Mouse (Mus musculus) myocyte (in vitro differentiated cells): Measurements from ENCODE around the gene Sh3bp4. TPM values are rescaled to one million over a fixed set of nuclear protein-coding genes. Genes with fewer than 3 reads are reported as not detected.

ENCODE experiments used
- H3K27me3 ChIP-seq: one replicate; pipeline ENCODE4 v1.6.1; 2011; ENCODE audit not compliant: control insufficient read depth, insufficient read depth, insufficient read length
- H3K36me3 ChIP-seq: one replicate; pipeline ENCODE4 v1.6.1; 2011; ENCODE audit not compliant: control insufficient read depth, insufficient read depth
- H3K4me2 ChIP-seq: one replicate; pipeline ENCODE4 v1.6.1; 2011; ENCODE audit warnings: low read depth, control low read depth
- H3K4me3 ChIP-seq: one replicate; pipeline ENCODE4 v1.5.1; 2011; ENCODE audit warnings: mild to moderate bottlenecking, control low read depth, moderate library complexity
- H3K79me2 ChIP-seq: one replicate; pipeline ENCODE4 v1.6.1; 2011; ENCODE audit not compliant: control insufficient read depth, insufficient read depth
- H3ac ChIP-seq: one replicate; pipeline ENCODE4 v1.6.1; 2011; ENCODE audit not compliant: control insufficient read depth, insufficient read length
- CEBPB ChIP-seq: IDR thresholded peaks from 2 replicates; pipeline ENCODE4 v1.6.1; 2011; ENCODE audit warnings: mild to moderate bottlenecking, moderate library complexity; ENCODE audit not compliant: poor library complexity, insufficient read depth, severe bottlenecking
- E2F4 ChIP-seq: IDR thresholded peaks from one replicate; pipeline ENCODE4 v1.6.1; 2011; ENCODE audit warnings: mild to moderate bottlenecking, control low read depth, moderate library complexity; ENCODE audit not compliant: insufficient read depth
- MAX ChIP-seq: IDR thresholded peaks from one replicate; pipeline ENCODE4 v1.6.1; 2011; ENCODE audit warnings: low read depth, mild to moderate bottlenecking, control low read depth
- MYOD1 ChIP-seq, 3 experiments: IDR thresholded peaks; one replicate each; pipeline ENCODE4 v1.6.1; 2011; ENCODE audit warnings: control low read depth in 2 of 3, low read depth in 2 of 3, mild to moderate bottlenecking in 2 of 3, moderate library complexity in 1 of 3; ENCODE audit not compliant: insufficient read length in 2 of 3, control insufficient read depth in 1 of 3
- MYOG ChIP-seq, 3 experiments: IDR thresholded peaks; one replicate each; pipeline ENCODE4 v1.6.1; 2011; ENCODE audit warnings: control low read depth in 2 of 3, low read depth in 2 of 3, mild to moderate bottlenecking in 2 of 3; ENCODE audit not compliant: insufficient read length in 2 of 3, control insufficient read depth in 1 of 3, insufficient read depth in 1 of 3
- POLR2A ChIP-seq: IDR thresholded peaks from one replicate; pipeline ENCODE4 v1.6.1; 2011; ENCODE audit warnings: low read depth, mild to moderate bottlenecking, control low read depth, moderate library complexity; ENCODE audit not compliant: insufficient read length
- POLR2AphosphoS2 ChIP-seq: IDR thresholded peaks from one replicate; pipeline ENCODE4 v1.6.1; 2011; ENCODE audit warnings: low read depth, control low read depth; ENCODE audit not compliant: insufficient read length
- REST ChIP-seq: IDR thresholded peaks from one replicate; pipeline ENCODE4 v1.6.1; 2011; ENCODE audit warnings: mild to moderate bottlenecking, control low read depth, moderate library complexity; ENCODE audit not compliant: insufficient read depth, insufficient read length
- SRF ChIP-seq: IDR thresholded peaks from one replicate; pipeline ENCODE4 v1.6.1; 2011; ENCODE audit warnings: low read depth; ENCODE audit not compliant: control insufficient read depth, insufficient read length
- TCF12 ChIP-seq: IDR thresholded peaks from one replicate; pipeline ENCODE4 v1.6.1; 2011; ENCODE audit warnings: mild to moderate bottlenecking, control low read depth; ENCODE audit not compliant: poor library complexity, insufficient read depth, severe bottlenecking
- TCF3 ChIP-seq: IDR thresholded peaks from one replicate; pipeline ENCODE4 v1.6.1; 2011; ENCODE audit warnings: low read depth, control low read depth; ENCODE audit not compliant: insufficient read length
- USF1 ChIP-seq: IDR thresholded peaks from one replicate; pipeline ENCODE4 v1.6.1; 2011; ENCODE audit warnings: low read depth, mild to moderate bottlenecking, control low read depth, moderate library complexity
- polyA plus RNA-seq: library from polyadenylated mRNA; unstranded; fragments of >200 nt; fragmentation: generic; extraction: Trizol; gene quantifications from one replicate; pipeline ENCODE4 v1.2.1, GENCODE M21; 2012; ENCODE audit warnings: missing spikeins

The Sh3bp4 gene
- polyA plus RNA-seq, 1 experiment, result 23.2 TPM

- no peak overlapping the region for H3ac ChIP-seq
- no peak overlapping the region for H3K4me3 ChIP-seq
- no peaks in the 10 kb centered on the region for H3K79me2 ChIP-seq
- no peaks in the 10 kb centered on the region for H3K36me3 ChIP-seq
- TF ChIP-seq CEBPB (no peak), SRF (no peak), MYOG (IDR thresholded peaks at IDR 0.05; ENCODE audit: control insufficient read depth in 1 of 3, insufficient read depth in 1 of 3, insufficient read length in 2 of 3, low read depth in 2 of 3) (no peak), POLR2A (no peak), REST (no peak), MAX (no peak), MYOD1 (IDR thresholded peaks at IDR 0.05; ENCODE audit: control insufficient read depth in 1 of 3, insufficient read length in 2 of 3, low read depth in 2 of 3) (no peak), TCF12 (no peak), TCF3 (no peak), POLR2AphosphoS2 (no peak), USF1 (no peak), E2F4 (no peak)
- no peak overlapping the region for H3K4me2 ChIP-seq
- no peaks in the 10 kb centered on the region for H3K27me3 ChIP-seq
These were observed 123.4 kb downstream of the Sh3bp4 start for GRCm38 (mm10) chr1:89193576-89193975.

DNA sequence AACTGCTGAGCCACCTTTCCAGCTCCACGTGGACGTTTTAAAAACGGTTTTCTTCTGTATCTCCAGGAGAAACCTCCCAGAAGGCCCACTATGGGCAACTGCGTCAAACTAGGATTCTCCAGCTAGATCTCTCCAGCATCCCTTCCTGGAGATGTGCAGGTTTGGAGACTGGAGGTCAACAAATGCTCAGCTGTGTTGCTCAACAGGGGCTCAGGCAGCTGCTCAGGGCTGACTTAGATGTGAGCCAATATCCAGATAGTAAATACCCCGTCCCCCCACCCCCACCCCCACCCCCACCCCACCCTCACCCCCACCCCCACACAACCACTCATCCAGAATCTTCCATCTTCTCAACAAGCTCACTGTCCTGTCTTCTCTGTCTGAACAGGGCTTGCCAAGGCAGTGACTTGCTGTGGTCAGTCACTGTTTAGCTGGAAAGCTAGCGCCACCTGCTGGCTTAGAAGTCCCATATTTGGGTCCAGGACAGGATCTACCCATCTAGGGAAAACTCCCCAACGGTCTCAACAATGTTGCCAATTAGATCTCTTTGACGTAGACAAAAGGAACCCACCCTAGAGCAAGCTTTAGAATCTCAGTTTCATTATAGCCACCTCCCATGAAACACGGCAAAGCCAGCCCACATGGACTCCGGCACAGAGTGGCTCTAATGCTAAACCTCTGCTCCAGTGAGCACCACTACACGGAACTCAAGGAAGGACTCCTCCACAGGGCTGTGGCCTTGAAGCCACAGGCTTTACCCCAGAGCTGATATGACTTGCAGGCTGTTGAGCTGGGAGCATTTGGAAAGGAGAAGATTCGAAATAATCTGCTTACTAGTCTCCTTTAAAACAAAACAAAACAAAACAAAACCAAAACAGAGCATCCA is 125.9 kb downstream of the Sh3bp4 start:
- TF ChIP-seq REST (no peak), POLR2A (no peak), CEBPB (no peak), MYOD1 (IDR thresholded peaks at IDR 0.05; ENCODE audit: control insufficient read depth in 1 of 3, insufficient read length in 2 of 3, low read depth in 2 of 3) (no peak), MAX (no peak), SRF (no peak), TCF3 (no peak), TCF12 (no peak)
- no peaks in the 10 kb centered on the region for H3K79me2 ChIP-seq
- H3K4me2 ChIP-seq, result no peak overlapping the region
- no peak overlapping the region for H3K4me3 ChIP-seq
- no peaks in the 10 kb centered on the region for H3K27me3 ChIP-seq
- no peak overlapping the region for H3ac ChIP-seq
- no peaks in the 10 kb centered on the region for H3K36me3 ChIP-seq
